Mouse (Mus musculus): Measurements from ENCODE around the gene Adarb2. TPM values are rescaled to one million over a fixed set of nuclear protein-coding genes. Genes with fewer than 3 reads are reported as not detected.
"Not testable (repeated sequence)": the region's sequence is repeated elsewhere in the genome, so short reads cannot be mapped to it uniquely, and the experiment has no call there.

The Adarb2 gene
- total RNA-seq, 1 experiment from 2014 or later = not detected

DNA sequence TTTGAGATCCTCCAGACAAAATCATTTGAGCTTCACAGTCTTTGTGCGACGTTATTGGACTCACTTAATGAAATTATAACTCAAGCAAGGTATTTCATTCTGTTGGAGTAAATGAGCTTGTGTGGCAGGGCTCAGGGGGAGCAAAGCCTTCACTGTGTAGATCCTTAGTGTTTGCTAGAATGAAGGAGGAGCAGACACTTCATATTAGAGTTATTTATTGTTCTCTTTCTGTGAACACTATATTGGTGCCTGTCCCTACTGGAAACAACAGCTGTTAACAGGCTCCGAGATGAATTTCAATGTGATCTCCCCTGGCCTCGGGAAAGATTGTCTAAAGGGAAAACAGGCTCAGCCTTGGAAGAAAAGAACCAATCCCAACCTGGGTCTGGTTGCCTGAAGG, 355.1 kb downstream of the Adarb2 start:
- ATAC-seq (ENCODE audit: extremely low read depth, insufficient number of reproducible peaks, low FRiP score, poor library complexity, severe bottlenecking) = no peak

DNA sequence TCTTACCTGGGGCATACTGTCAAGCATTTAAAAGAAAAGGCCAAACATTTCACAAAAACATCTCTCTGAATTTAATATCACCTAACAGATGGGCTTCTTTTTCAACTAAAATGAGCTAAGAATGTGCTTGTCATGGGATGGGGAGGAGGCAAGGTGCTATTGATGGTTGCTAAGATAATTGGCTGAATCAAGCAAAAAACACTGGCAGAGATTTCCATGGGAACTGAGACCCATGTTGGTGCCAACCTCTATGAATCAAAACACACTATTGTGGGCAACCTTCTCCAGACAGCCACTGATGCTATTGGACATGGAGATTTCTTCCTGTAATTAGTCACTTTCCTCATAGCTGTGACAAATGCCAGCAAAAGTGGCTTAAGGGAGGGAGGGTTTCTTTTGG, 357.8 kb downstream of the Adarb2 start:
- no peak for ATAC-seq (ENCODE audit: extremely low read depth, insufficient number of reproducible peaks, low FRiP score, poor library complexity, severe bottlenecking)

DNA sequence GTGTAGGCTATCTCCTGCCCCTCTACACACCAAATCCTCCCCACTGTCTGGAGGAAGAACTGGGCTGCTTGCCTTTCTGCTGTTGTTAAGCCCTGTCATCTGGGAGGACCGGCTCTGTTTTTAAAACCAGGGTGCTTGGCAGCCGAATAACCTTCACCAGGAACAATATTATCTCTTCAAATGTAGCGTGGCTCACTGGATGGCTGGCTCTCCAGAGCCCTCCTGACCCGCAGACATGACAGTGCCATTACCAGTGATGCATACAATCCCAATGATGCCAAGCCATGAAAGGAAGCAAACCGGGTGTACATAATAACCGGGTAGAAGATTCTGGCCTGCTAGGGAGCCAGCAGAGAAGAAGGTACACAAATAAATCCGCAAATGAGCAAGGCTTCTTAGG, 360.5 kb downstream of the Adarb2 start:
- no peak for ATAC-seq (ENCODE audit: extremely low read depth, insufficient number of reproducible peaks, low FRiP score, poor library complexity, severe bottlenecking)

- ATAC-seq (ENCODE audit: extremely low read depth, insufficient number of reproducible peaks, low FRiP score, poor library complexity, severe bottlenecking) = no peak
These were observed 364.7 kb downstream of the Adarb2 start for GRCm38 (mm10) chr13:8567111-8568026.

DNA sequence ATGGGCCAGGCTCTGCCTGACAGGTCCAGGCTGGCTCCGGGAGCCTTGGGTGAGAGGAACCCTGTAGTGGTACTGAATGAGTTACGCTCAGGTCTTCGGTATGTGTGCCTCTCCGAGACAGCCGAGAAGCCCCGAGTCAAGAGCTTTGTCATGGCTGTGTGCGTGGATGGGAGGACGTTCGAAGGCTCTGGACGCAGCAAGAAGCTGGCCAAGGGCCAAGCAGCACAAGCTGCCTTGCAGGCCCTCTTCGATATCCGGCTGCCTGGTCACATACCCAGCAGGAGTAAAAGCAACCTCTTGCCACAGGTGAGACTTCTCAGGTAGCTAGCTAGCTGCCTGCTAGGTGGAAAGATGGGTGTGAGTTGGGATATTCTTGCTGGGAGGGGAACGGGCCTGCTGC, 367.6 kb downstream of the Adarb2 start:
- no peak for ATAC-seq (ENCODE audit: extremely low read depth, insufficient number of reproducible peaks, low FRiP score, poor library complexity, severe bottlenecking)

DNA sequence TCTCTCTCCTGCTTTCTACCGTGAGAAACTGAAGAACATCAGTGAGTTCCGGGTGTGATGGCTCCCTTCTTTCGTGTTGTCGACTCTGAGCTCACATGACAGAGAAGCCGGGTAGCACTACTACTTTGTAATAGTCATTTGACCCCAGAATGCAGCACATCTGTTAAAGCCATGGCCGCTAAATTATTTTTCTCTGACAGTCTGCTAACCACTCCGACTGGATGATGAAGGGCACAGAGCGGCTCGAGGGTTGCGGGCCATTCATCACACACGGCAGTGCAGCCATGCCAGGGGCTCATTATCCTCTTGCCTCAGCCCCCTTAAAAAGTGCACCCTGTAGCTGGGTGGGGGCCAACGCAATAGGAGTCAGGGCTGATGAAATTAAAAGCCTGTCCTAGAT, 371.2 kb downstream of the Adarb2 start:
- ATAC-seq (ENCODE audit: extremely low read depth, insufficient number of reproducible peaks, low FRiP score, poor library complexity, severe bottlenecking) = no peak

GRCm38 (mm10) chr13:8584257-8585005, 381.8 kb downstream of the Adarb2 start:
- ATAC-seq (ENCODE audit: extremely low read depth, insufficient number of reproducible peaks, low FRiP score, poor library complexity, severe bottlenecking) = no peak

- ATAC-seq (ENCODE audit: extremely low read depth, insufficient number of reproducible peaks, low FRiP score, poor library complexity, severe bottlenecking) = no peak
These were observed 384.8 kb downstream of the Adarb2 start for GRCm38 (mm10) chr13:8587447-8587846.

DNA sequence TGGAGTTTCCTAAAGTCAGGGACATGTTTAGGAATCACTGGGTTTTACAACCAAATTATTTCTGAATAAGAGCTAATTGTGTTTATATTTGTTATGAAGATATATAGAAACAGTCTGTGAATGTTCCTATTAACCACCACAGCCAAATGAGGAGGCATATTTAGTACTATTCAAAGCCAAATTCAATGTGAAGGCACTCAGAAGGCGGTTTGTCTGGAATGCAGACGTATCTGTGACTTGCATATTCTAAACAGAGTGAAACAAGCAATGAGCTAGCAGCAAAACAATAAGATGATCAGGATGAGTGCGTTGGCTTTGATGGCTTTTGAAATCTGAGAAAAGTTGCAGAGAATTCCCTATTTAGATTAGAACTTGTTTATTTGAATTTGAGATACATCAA, 387.8 kb downstream of the Adarb2 start:
- no peak for ATAC-seq (ENCODE audit: extremely low read depth, insufficient number of reproducible peaks, low FRiP score, poor library complexity, severe bottlenecking)

- no peak for ATAC-seq (ENCODE audit: extremely low read depth, insufficient number of reproducible peaks, low FRiP score, poor library complexity, severe bottlenecking)
These were observed 394.4 kb downstream of the Adarb2 start for GRCm38 (mm10) chr13:8596977-8597646.

GRCm38 (mm10) chr13:8597647-8598017, 395.0 kb downstream of the Adarb2 start:
- ATAC-seq (ENCODE audit: extremely low read depth, insufficient number of reproducible peaks, low FRiP score, poor library complexity, severe bottlenecking) = no peak

DNA sequence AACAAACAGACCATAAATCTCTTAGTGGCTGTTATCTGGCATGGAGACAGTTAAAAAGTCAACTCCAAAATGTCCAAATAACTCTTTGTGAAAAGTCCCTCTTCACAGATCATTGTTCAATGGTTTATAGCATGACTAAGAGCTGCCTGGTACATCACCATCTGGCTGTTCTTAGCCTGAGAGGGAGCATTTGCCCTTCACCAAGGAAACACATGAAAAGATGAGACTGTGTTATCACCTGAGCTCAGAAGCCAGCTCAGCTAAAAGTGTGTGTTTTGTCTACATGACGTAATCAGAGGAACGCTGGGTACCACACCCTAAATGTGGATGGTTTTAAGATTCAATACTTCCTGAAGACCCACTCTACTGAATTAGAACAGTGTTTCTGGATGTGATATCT, 403.0 kb downstream of the Adarb2 start:
- ATAC-seq (ENCODE audit: extremely low read depth, insufficient number of reproducible peaks, low FRiP score, poor library complexity, severe bottlenecking) = no peak

- no peak for ATAC-seq (ENCODE audit: extremely low read depth, insufficient number of reproducible peaks, low FRiP score, poor library complexity, severe bottlenecking)
These were observed 405.4 kb downstream of the Adarb2 start for GRCm38 (mm10) chr13:8608040-8608439.

DNA sequence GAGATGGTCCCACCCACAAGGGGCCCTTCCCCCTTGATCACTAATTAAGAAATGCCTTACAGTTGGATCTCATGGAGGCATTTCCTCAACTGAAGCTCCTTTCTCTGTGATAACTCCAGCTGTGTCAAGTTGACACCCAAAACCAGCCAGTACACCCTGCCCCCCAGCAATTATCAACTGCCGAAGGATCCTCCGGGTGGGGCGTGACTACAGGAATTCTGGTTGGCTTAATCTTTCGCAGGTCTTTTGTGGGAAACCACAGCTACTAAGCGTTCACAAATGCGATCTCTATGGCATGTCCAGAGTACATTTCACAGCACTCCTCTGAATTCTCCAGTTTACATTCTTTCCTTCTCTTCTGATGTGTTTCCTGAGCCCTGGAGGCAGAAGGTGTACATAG, 406.3 kb downstream of the Adarb2 start:
- ATAC-seq (ENCODE audit: extremely low read depth, insufficient number of reproducible peaks, low FRiP score, poor library complexity, severe bottlenecking) = not testable (repeated sequence)

DNA sequence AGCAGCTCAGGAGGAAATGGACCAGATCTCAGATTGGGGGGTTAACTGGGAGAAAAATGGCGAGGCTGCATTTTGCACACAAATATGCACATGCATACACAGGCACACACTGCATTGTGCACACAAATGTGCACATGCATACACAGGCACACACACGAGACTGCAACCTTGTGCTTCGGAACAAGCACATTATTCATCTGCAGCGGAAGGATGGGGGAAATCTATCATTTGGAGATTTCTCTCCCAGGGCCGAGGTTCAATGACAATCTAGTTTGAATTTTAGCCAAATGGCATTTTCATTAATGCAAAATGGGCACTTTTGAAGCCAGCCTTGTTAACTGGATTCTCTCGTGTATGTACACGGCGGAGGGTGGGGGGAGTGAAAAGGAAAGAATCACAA, 408.3 kb downstream of the Adarb2 start:
- no peak for ATAC-seq (ENCODE audit: extremely low read depth, insufficient number of reproducible peaks, low FRiP score, poor library complexity, severe bottlenecking)

GRCm38 (mm10) chr13:8612618-8613391, 410.1 kb downstream of the Adarb2 start:
- no peak for ATAC-seq (ENCODE audit: extremely low read depth, insufficient number of reproducible peaks, low FRiP score, poor library complexity, severe bottlenecking)

GRCm38 (mm10) chr13:8616685-8617084, 414.0 kb downstream of the Adarb2 start:
- ATAC-seq (ENCODE audit: extremely low read depth, insufficient number of reproducible peaks, low FRiP score, poor library complexity, severe bottlenecking) = no peak

- ATAC-seq (ENCODE audit: extremely low read depth, insufficient number of reproducible peaks, low FRiP score, poor library complexity, severe bottlenecking) = no peak
These were observed 419.6 kb downstream of the Adarb2 start for GRCm38 (mm10) chr13:8622263-8622662.

DNA sequence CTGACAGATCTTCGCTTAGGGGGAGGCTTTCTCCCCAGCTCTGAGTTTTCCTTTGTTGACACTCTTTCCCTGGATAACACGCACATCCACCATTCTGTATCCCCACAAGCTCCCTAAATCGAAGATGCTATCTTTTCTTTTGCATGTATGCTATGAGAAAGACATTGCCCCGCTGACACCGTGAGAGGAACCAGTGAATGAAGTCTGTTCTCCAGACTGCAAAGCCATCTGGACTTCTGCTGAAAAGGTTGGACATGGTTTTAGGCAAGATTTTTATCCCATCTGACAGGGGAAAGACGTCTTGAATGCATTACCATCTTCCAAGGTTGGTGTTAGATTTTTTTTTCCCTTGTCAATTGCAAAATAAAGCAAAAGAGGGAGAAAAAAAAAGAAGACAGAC, 426.9 kb downstream of the Adarb2 start:
- ATAC-seq (ENCODE audit: extremely low read depth, insufficient number of reproducible peaks, low FRiP score, poor library complexity, severe bottlenecking) = no peak

All from neutrophil, adult 5-6 weeks (primary cell).